Mouse (Mus musculus) hindlimb bud, embryonic 11.5 days (tissue): ENCODE measurements around the gene Rad9a.

Experiments used
- DNase-seq: peaks from one replicate; pipeline ENCODE4 v3.0.0-alpha.2; 2012; ENCODE audit warnings: low read depth, low spot score; ENCODE audit errors: extremely low spot score

Gene Rad9a

DNA sequence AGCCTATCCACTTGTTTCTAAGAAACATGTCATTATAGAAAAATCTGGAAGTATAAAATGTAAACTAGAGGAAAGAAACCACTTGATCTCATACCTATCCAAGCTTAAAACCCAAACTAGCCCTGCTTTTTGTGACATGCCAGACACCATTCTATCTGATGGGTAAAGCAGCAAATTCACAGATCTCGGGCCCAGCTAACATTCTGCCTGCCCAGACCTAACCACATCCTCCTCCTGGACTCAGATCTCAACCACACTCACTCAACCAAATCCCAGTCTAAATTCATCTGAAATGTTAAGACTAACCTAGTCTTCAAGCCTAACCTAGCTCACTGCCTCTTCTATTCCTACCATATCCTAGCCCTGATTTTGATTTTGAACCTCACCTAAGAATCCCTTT is 17.3 kb upstream of the Rad9a start:
- DNase-seq, result no peak

DNA sequence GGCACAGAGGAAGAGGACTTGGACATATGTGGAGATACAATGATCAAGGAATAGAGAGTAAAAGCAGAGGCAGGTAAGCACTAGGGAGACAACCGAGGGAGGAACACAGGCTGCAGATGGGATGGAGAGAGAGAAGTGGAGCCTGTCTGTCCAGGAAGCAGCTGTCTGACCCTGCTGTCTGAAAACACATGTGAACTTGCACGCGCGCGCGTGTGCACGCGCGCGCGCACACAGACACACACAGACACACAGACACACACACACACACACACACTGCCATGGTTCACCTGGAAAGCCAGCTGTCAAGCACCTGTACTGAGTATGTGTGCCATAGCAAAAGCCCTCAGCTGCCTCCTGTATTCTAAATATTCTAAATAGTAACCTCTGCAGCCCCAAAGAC is 16.8 kb upstream of the Rad9a start:
- DNase-seq, result no peak

DNA sequence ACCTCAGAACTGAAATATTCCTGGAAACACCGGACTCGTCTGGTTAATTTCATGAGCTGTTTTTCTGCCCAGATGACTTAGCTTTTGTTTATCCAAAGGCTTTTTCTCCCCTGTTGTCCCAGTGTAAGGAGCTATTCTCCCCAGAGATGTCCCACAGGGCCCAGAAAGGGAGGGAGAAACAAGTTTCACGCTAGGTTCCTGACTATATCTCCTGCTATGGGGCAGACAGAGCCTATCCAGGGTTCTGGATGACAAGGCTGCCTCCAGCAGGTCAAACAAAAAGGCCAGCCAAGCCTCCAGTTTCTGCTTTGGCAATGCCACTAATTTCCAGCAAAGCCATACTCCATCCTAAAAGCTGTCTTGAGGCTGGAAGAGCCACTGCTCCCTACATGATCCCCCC is 16.4 kb upstream of the Rad9a start:
- no peak for DNase-seq

DNA sequence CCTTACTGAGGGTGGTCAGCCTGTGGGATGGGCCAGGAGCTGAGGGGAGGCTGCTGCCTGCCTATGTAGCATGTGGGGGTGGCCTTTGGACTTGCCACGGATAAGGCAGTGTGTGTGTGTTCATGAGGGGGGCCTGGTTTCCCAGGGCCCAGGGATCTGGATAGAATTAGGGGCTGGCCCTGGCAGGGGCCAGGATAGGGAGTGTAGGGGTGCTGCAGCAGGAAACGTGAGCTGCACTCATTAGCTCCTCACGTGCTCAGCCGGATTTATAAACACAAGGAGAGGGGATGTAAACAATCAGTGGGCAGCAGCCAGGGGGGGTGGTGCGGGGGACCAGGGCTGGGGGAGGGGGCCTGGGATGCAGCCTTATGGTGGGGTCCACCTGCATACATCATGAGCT is 15.7 kb upstream of the Rad9a start:
- no peak for DNase-seq

DNA sequence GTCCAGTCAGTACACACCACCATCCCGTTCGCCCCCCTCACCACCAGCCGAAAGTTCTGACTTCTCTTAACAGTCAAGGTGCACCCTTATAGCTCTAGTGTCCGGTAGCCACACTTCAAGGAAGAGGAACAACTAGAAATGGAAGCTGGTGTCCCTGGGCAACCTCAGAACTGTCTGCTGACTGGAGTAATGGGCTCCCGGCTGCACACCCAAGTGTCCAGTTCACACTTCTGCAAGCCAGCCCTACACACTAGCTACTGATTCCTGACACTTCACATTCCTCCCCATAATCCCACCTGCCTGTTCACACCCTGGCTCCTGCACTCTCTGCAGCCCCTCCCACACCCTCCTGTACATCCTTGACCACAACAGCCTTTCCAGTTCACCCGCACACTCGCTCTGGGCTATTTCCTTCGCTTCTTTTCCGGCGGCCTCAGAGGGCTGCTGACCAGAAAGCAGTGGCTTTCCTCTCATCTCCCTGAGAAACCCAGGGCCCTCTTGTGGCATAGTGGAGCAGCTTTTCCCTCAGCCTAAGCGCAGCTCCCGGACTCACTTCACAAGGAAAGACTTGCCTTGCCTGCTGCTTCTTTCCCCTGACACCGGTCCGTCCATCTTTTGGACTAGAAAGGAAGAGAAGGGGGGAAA is 14.7 kb upstream of the Rad9a start:
- DNase-seq, result no peak

DNA sequence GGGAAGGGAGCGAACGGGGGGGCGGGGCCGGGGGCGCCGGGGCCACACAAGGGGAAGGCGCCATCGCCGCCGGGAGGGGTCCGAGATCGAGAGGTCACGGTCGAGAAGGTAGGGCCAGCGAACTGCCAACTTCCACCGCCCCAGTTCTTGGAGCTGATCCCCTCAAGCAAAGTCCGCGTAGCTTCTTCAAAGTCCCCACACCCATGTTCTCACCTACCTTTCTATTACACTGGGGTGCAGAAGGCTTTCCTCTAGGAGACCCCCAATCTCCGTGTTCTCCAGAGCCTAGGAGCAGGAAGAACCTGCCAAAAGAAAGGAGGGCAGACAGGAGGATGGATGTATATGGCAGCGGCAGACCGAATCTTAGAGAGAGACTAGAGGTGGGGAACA is 14.0 kb upstream of the Rad9a start:
- no peak for DNase-seq

DNA sequence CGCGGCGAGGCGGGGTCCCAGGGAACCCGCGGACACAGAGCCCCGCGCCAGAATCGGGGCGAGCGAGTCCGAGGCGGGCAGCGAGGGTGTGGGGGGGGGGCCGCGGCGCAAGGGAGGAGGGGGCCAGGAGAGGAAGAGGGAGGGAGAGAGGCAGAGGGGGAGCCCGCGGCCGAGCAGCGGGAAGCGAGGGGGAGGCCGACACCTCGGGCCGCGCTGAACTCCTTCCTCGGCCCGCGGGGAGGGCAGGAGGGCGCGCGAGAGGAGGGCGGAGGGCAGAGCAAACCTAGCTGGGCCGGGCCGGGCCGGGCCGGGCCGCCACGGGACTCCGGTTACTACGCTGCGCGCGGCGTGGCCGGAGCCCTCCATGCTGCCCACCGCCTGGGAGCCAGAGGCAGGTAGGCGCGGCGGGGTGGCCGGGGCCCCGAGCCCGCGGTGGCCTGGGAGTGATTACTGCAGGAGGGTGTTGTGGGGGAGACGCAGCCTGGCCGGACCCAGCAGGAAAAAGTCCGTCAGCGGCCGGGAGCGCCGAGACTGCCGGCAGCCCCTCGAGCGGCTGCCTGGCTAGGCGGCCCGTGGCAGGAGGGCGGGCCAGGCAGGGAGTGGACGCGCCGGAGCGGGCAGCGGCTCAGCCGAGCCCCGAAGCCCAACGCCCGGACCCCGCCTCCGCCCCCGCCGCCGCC is 13.4 kb upstream of the Rad9a start:
- no peak for DNase-seq

DNA sequence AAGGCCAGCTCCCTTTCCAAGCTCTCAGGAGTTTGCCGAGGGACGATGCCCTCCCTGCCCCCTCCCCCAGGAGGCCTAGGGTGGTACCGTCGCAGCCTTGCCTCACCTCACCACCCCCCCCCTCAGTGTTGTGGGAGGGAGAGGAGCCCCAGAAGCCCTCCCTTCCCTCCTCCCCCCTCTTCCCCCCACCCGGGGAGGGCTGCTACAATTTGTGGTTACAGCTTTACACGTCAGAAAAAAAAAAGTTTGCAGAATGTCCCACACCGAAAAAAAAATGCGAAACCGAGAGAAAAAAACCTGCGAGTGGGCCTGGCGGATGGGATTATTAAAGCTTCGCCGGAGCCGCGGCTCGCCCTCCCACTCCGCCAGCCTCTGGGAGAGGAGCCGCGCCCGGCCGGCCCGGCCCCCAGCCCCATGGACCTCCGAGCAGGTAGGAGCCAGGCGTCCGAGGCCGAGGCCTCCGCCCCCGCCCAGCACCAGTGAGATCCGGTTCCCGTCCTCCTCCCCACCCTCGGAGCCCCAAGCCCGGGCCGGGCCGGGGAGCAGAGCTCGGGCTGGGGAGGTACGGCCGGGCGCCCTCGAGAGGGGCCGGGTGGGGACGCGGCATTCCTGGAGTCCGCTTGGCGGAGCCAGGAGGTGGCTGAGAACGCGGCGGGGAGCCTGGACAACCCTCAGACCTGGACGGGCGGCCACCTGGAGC is 12.8 kb upstream of the Rad9a start, which contains the start of the genes Clcf1 and AC109138.7:
TSS of gene Clcf1 (plus strand) at position 168 of the 700 bp plus-strand sequence.
TSS of gene AC109138.7 (plus strand) at position 287 of the 700 bp plus-strand sequence.
- no peak for DNase-seq

DNA sequence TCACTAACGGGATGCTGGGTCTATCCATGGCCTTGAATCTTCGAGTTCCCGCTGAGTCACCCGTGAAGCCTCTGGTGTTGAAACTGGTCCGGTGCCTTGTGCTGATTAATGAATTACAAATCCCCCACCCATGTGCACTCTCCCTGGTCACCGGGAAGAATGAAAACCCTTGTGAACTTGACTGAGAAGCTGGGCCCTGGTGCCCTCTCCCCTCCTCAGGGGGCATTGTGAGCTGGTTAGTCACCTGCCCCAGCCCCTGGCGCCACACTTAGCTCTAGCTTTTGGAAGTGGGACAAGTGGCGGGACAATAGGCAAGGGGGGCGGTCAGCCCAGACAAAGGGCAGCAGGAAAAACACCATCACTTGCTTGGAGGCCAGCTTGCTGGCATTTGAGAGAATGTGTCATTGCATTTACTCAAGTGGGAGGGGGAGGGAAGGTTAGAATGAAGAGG is 12.1 kb upstream of the Rad9a start:
- no peak for DNase-seq

DNA sequence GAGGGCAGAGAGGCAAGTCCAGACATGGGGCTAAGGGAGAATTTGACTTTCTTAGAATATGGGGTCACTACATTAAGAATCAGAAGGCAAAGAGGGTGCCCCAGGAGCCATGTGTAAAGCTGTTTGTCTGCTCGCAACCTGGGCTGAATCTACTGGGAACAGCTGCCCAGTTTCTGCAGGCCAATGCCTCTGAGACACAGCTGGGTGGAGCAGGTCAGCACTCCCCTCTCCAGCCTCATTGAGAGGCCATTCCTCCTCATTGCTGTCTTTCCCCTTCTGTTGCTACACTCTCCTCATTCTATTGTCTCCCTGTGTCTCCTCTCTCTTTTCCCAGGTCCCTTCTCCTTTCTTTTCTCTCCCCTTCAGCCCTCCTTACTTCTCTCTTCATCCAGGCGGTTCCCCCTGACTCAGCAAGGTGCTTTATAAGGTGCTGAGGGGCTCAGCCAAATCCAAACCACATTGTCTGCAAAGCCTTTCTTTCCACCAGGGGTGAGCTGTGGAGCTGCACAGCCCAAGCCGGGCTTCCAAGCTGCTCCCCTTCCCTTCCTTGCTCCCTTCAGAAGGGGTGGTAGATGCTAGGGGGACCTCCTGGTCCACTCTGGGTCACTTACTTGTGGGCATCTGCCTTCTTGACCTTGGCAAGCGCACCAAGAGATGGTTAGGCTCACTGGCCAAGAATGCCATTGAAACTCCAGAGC is 10.6 kb upstream of the Rad9a start:
- no peak for DNase-seq

DNA sequence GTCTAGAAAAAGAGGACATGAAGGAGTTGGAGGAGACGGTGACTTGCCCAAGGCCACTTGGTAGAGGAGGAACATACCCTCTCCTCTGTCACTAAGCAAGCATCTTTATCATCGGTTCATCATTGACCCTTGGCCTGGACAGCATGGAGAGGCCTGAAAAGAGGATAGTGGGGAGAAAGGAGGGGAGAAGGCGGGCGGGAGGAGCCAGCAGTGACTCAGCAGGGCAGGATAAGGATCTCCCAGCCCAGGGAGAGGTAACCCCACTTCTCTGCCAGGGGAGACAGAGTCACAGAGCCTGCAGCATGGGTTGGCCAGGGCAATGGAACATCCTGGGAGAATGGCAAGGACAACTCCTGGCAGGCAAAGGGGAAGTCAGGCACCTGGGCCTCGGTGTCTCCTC is 7.1 kb upstream of the Rad9a start:
- no peak for DNase-seq

DNA sequence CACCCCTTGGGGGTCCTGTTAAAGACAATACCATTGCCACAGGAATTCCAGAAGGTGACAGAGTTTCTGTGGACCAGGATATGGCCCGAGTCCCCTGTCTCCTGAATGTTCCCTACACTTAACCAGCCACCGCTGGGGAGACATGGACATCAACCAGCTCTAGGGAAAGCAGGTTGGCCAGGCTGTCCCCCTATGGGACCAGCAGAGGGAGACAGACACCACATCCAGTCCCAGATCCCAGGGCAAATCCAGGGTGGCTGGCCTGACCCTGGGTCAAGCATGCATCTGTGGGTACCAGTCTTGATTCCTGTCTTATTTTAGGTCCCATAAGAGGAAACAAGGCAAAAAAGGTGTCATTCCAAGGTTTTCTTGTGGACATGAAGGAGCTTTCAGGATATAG is 5.5 kb upstream of the Rad9a start:
- no peak for DNase-seq

DNA sequence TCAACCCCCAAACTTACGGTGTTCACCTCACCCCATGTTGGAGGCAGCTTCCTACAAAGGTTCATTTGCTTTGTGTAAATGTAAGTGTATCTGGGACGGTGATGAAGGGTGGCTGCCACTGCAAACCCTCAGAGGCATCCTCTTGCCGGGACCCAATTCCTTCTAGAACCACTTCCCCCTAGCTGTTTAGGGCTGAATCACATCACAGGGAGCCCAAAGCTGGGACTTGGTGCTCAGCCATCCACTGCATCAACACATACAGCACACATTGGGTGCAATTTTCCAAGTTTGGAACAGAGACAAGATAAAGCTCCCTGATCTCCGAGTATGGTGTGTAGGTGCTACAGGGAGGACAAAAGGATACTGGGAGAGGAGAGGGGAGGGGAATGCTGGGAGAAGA is 3.4 kb upstream of the Rad9a start:
- DNase-seq, result no peak

DNA sequence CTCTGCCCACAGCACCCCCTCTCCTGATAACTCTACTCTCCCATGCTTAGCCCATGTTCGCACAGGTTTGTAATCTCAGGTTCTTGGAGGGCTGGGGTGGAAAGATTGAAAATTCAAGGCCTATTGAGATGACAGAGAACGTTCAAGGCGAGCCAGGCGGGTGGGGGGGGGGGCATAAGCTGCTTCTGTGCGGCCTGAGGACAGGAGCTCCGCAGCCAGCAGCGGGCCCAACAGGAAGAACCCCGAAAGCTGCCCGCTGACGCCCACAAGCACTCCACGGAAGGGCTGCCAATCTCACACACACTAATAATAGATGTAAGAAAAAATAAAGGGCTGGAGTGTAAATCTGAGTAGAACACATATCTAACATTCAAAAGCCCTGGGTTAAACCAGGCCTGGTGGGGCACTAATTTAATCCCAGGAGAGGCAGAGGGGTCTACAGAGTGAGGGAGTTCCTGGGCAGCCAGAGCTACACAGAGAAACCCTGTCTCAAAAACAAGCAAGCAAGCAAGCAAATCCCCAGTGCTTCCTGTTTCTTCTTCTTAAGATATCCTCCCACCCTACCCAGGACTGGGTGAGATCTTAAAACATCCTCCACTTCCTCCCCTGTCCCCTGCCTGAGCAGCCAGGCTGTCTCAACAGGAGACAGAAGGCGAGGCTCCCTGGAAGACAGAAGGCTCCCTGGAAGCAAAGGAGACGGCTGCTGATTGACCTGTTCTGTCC is 2.3 kb upstream of the Rad9a start:
- no peak for DNase-seq

DNA sequence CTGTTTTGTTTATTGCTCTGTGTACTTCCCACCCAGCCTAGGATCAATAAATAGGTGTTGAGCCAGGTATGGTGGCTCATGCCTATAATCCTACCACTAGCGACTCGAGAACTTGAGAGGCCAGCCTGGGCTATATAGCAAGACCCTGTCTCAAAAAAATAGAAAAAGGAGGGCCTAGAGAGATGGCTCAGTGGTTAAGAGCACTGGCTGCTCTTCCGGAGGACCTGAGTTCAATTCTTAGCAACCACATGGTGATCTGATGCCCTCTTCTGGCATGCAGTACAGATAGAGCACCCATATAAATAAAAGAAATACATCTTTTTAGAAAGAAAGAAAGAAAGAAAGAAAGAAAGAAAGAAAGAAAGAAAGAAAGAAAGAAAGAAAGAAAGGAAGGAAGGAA is 1.7 kb upstream of the Rad9a start:
- DNase-seq, result no peak

DNA sequence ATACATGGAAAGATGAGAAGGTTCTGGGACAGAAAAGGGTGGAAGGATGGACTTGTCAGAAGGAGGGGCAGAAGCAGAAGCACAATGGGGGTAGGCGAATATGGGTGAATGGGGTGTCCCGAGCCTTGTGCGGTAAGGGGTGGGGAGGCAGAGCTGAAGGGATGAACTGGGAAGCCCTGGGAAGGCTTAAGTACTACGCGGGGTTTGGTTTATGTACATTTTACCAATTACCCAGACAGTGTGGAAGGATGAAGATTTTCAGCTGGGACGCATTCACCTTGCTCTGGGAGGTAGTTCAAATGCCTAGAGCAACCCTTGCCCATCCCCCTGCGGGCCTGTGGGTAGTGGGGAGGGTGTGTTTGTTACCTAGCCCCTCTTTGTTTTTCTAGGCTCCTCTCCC is 687 bp upstream of the Rad9a start:
- no peak for DNase-seq

DNA sequence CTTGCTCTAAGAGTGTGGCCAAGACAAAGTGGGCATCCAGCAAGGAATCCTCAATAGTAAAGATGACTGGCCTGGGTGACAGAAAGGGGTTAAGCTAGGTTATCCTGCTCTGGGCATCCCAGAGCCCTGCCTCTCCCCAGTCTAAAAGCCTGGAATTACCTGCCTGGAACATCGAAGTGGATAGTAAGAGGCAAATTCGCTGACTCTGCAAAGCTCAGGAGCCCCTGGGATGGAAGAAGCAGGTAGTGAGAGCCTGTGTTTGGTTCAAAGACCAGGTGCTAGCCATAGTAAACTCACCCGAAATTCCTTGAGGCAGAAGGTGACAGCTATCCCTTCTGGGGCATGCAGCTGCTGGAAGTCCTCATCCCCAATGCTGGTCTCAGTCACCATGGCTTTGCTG is 4.3 kb downstream of the Rad9a start:
- DNase-seq, result no peak

DNA sequence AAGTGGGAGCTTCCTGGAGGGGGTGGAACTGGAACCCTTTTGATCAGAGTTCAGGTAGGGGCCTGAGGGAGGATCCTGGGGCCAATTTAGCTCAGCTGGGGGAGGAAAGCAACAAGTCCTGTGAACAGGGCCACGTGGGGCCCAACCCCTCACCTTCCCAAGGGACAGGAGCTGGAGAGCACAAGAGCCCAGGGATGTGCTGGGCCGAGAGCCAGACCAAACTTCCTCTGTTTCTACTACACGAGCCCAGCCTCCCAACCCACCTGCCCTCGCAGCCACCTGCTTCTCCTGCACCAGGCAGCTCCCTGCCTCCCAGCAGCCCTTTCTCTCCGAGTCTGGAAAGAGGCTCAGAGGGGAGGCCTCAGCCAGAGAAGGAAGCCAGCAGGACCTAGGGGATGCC is 4.9 kb downstream of the Rad9a start:
- DNase-seq, result no peak

DNA sequence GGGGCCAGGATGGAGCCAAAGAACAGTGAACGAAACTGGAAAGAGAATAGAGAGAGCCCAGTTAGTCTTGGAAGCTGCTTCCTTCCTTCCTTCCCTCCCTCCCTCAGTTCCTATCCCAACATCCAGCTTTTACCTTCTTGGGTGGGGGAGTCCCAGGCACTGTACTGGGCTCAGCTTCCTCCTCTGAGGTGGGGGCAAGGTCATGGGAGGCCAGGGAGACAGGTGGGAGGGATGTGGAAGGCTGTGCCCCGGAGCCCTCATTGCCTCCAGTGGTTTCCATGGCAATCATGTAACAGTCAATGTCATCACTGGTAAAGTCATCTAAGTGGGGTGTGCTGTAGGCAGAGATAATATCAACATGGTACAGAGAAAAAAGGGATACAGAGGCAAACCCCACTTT is 5.4 kb downstream of the Rad9a start:
- no peak for DNase-seq

DNA sequence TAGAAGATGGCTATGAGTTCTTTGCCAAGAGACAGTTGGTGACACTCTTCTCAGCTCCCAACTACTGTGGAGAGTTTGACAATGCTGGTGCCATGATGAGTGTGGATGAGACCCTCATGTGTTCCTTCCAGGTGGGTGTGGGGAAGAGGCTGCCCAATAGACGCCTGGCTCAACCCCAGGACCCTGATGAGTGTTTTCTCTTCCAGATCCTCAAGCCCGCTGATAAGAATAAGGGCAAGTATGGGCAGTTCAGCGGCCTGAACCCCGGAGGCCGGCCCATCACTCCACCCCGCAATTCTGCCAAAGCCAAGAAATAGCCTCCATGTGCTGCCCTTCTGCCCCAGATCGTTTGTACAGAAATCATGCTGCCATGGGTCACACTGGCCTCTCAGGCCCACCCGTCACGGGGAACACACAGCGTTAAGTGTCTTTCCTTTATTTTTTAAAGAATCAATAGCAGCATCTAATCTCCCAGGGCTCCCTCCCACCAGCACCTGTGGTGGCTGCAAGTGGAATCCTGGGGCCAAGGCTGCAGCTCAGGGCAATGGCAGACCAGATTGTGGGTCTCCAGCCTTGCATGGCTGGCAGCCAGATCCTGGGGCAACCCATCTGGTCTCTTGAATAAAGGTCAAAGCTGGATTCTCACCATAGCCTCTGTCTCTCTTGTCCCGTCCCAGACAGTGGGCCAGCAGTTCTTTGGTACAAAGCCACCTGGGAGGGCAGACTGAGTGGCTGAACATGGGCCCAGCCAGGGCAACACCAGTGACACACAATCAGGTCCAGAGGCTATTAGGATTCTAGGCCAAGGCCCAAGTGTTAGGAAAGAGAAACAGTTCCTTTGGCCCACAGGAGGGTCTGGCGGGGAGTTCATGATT is 6.4 kb downstream of the Rad9a start:
- no peak for DNase-seq
